Mouse (Mus musculus) lung, adult 18-20 months (tissue): ENCODE measurements around the gene Plxna3.
"Not testable (repeated sequence)": the region's sequence is repeated elsewhere in the genome, so short reads cannot be mapped to it uniquely, and the experiment has no call there.

Experiments
- DNase-seq, 2 experiments: peaks; one replicate each; pipeline ENCODE4 v3.0.0; 2022; ENCODE audit warnings: mixed read lengths in 2 of 2

Gene Plxna3

GRCm38 (mm10) chrX:74328725-74329161 lies at the start of gene Plxna3:
TSS of gene Plxna3 (plus strand) at chrX:74329066.
- DNase-seq: peak; percentile 63 to 73

GRCm38 (mm10) chrX:74281041-74281731 lies 47.7 kb upstream of the Plxna3 start:
- no peak for DNase-seq

- DNase-seq: peak; percentile 93 to 95
These were observed 47.0 kb upstream of the Plxna3 start, which contains the start of the genes Taz and Dnase1l1 for GRCm38 (mm10) chrX:74281732-74282394. TSS of gene Taz (plus strand) at chrX:74281912. TSS of gene Dnase1l1 (minus strand) at chrX:74282337.

DNA sequence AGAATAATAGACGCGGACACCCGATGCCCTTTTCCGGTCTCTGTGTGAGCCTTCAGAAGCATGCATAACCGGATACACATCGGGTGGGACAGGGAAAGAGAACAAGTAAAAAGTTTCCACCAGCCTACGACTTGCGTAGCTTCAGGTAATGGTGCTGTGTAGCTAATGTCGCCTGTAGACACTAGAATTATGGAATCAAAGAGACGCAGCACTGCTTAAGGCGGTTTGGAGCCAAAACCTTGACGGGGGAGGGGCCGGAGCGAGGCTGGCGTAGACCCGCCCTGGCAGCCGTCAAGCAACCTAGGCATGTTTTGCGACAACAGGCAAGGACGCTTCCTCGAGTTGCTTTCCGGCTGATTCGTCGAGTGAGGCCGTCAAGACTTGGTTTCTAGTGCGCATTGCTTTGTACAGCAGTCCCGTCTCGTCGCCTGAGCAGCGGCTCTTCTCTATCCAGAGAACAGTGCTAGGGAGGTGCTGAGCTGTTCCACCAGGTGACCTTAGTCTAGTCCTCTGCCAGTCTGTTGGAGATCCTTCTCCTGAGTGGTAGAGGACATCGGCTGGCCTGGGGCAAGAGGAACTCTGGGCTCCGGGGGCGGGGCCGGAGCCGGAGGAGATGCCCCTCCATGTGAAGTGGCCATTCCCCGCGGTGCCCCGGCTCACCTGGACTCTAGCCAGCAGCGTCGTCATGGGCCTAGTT lies 46.3 kb upstream of the Plxna3 start:
- DNase-seq: peak; percentile 88 to 91

- no peak for DNase-seq
These were observed 45.8 kb upstream of the Plxna3 start for GRCm38 (mm10) chrX:74283092-74283437.

GRCm38 (mm10) chrX:74293431-74293830 lies 35.4 kb upstream of the Plxna3 start:
- no peak for DNase-seq

GRCm38 (mm10) chrX:74296538-74297448 lies 32.1 kb upstream of the Plxna3 start, which contains the start of gene Atp6ap1:
TSS of gene Atp6ap1 (plus strand) at chrX:74297097.
- DNase-seq: peak; percentile 96

GRCm38 (mm10) chrX:74298348-74298747 lies 30.5 kb upstream of the Plxna3 start:
- DNase-seq: no peak

GRCm38 (mm10) chrX:74299721-74300120 lies 29.1 kb upstream of the Plxna3 start:
- no peak for DNase-seq

DNA sequence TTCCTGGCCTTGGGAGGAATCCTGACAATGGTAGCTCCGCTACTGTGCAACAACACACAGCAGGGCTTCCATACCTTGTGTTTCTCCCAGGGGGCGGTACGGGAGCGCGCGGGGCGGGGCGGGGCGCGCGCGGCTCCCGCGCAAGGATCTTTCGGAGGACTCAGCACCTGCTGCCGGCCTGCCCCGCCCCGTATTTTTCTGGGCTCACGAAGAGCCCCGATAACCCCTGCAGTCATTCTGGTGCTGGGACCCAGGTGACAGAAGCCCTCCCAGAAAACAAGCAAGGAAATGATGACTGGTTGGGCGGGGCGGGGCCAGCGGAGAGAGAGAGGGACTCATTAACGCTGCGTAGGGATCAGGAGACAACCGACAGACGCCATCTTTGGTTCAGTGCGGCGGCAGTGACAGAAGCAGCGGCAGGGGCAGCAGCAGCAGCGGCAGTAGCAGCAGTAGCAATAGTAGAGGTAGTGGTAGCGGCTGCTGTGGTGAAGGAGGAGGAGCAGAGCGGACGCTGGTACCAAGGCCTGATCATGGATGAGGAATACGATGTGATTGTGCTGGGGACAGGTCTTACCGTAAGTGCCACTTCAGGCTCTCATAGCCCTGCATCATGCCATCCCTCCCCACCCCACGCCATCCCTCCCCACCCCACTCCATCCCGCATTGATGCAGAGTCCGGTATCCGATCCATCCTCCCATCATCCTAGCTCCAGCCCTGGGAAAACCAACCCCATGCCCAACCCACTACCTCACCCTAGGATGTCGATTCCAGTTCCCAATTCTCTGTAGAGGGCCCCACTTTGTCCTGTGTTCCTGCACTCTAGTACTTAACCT lies 23.8 kb upstream of the Plxna3 start, which contains the start of gene Gdi1:
Gdi1 (plus strand) TSS at position 132 of the 834 bp plus-strand sequence.
- DNase-seq: peak; percentile 68 to 71

DNA sequence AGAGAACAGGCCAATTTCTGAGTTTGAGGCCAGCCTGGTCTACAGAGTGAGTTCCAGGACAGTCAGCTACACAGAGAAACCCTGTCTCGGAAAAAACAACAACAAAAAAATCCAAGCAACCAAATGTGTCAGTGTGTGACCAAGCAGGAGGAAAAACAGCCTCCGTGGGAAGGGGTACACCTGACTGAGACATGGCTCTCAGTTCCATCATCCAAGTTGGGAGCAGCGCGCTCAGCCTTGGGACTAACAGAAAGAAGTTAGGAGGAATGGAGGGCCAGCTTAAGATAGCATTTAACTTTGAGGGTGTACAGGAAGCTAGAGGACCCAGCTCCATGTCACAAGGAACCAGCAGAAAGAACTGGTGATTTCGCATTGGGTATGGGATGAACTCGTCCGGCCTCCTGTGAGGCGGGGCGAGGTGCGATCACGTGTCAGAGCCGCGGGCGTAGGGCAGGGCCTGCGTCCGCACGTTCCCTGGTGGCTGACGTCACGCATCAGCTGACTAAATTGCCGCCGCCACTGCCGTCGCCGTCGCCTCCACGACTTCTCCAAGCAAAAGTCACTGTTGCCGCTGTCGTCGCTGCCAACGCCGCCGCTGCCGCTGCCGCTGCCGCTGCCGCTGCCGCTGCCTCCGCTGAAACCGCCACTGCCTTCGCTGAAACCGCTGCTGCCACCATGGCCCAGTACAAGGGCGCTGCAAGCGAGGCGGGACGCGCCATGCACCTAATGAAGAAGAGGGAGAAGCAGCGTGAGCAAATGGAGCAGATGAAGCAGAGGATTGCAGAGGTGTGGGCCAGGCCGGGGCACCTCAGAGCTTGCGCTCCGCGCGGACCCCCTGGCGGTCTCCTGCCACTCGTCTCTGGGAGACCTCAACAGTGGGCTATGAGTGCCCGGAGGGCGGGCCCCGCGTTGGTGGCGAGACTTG lies 16.1 kb upstream of the Plxna3 start, which contains the start of gene Fam50a:
Fam50a (plus strand) TSS at position 494 of the 925 bp plus-strand sequence.
- peak; percentile 91 for DNase-seq

- DNase-seq: no peak
These were observed 377 bp downstream of the Plxna3 start for GRCm38 (mm10) chrX:74329215-74329671.

GRCm38 (mm10) chrX:74330166-74330930 lies 1.5 kb downstream of the Plxna3 start:
- no peak for DNase-seq

DNA sequence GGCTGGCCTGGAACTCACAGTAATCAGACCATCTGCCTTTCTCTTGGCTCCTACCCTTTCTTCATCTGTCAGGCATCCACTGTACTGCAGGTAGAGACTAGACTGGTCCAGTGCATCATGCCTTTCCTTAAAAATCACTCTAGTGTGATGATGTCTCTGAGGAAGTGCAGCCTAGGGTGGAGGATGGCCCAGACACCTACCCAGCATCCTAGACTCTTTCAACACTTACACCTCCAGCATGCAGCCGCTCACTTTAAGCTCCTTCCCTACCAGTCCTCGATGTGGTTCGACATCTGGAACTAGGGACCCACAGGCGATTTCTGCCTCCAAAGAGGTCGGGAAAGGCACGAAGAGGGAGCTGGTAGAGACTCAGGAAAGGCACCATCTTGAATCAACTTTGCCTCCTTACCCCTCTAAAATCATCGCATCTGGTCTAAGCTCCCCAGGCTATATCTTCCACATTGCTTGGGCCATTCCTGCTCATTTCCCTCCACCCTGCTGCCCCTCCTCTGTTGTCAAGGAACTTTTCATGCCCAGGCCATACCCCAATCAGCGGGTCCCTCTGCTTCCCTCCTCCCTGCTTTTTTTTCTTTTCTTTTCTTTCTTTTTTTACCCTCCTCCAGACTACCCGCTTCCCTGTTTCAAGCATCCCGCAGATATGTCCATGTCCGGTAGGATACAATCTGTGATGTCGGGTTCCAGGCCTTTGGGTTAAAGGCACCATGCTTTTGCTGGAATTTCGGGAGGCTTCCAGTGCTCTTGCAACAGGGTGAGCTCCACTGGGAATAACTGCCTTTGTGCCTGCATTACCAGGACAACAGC lies 24.0 kb downstream of the Plxna3 start:
- DNase-seq: no peak

DNA sequence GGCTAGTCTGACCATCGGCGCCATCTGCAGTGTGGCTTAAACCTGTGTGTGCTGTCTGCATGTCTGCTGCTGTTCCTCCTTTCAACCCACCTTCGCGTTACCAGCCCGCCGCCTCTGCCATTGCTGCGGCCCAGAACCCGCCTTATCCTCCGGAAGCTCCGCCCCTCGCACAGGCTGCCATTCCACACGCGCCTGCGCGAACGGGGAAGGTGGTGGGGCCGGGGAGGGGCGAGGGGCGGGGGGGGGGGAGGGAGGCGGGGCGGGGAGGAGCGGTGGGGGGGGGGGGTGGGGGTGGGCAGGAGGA lies 24.6 kb downstream of the Plxna3 start, which contains the start of gene Lage3:
Lage3 (minus strand) TSS at position 152 of the 304 bp plus-strand sequence.
- DNase-seq: peak; percentile 80 to 85

DNA sequence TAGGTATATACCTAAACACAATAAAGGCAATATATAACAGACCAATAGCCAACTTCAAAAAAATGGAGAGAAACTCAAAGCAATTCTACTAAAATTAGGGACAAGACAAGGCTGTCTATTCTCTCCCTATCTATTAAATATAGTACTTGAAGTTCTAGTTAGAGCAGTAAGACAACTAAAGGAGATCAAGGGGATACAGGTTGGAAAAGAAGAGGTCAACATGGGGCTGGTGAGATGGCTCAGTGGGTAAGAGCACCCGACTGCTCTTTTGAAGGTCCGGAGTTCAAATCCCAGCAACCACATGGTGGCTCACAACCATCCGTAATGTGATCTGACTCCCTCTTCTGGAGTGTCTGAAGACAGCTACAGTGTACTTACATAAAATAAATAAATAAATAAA lies 28.2 kb downstream of the Plxna3 start:
- not testable (repeated sequence) for DNase-seq

DNA sequence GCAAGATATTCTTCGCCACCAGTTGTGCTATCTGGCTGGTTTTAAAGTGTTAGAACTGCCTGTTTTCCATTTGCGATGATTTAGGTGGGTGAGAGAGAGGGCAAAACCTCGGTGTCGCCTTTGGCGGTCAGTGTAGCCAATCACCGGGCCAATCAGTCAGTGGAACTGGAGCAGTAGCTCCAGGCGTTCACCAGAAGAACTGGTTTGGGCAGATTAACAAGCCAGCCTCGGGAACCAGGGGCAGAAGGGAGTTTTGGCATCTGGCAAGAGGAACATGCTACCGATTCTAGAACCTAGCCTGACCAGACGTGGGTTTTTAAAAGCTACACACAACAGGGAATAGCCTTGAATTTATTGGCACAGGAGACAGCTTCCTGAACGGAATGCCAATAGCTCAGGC lies 30.3 kb downstream of the Plxna3 start:
- DNase-seq: peak; percentile 32 to 67

- no peak for DNase-seq
These were observed 38.6 kb downstream of the Plxna3 start for GRCm38 (mm10) chrX:74367512-74367911.
